Mouse (Mus musculus) neural tube, embryonic 14.5 days (tissue): Measurements from ENCODE around the gene Tekt1. TPM values are rescaled to one million over a fixed set of nuclear protein-coding genes. Genes with fewer than 3 reads are reported as not detected.

Source experiments
- ATAC-seq: fragments of 200-750 bp; cut with Nextera tagmentation; 2 replicates; pipeline ENCODE4 v1.8.0; 2017; ENCODE audit warnings: low read depth, mild to moderate bottlenecking, moderate TSS enrichment, moderate library complexity
- H3K27ac ChIP-seq: fragments of 300-500 bp; sonication (generic); 2 replicates; pipeline ENCODE4 v1.5.1; 2014; ENCODE audit warnings: low read depth, mild to moderate bottlenecking, control low read depth, low read length, moderate library complexity, mixed read lengths
- H3K27me3 ChIP-seq: fragments of 300-500 bp; sonication (generic); 2 replicates; pipeline ENCODE4 v1.6.1; 2014; ENCODE audit warnings: low read length; ENCODE audit not compliant: control insufficient read depth, insufficient read depth
- H3K36me3 ChIP-seq: fragments of 300-500 bp; sonication (generic); 2 replicates; pipeline ENCODE4 v1.6.1; 2014; ENCODE audit warnings: low read length, mixed read lengths; ENCODE audit not compliant: control insufficient read depth, insufficient read depth
- H3K4me1 ChIP-seq: fragments of 300-500 bp; sonication (generic); 2 replicates; pipeline ENCODE4 v1.6.1; 2014; ENCODE audit warnings: low read length; ENCODE audit not compliant: control insufficient read depth, insufficient read depth
- H3K4me2 ChIP-seq: fragments of 300-500 bp; sonication (generic); 2 replicates; pipeline ENCODE4 v1.6.1; 2014; ENCODE audit warnings: mild to moderate bottlenecking, low read depth, low read length, control low read depth
- H3K4me3 ChIP-seq: fragments of 300-500 bp; sonication (generic); 2 replicates; pipeline ENCODE4 v1.5.1; 2014; ENCODE audit warnings: low read depth, low read length, control low read depth, mixed read lengths
- H3K9ac ChIP-seq: fragments of 300-500 bp; sonication (generic); replicated peaks from 2 replicates; pipeline ENCODE4 v1.6.1; 2014; ENCODE audit warnings: low read depth, mild to moderate bottlenecking, control low read depth, low read length, mixed read lengths
- H3K9me3 ChIP-seq: fragments of 300-500 bp; sonication (generic); 2 replicates; pipeline ENCODE4 v1.6.1; 2016; ENCODE audit warnings: low read length; ENCODE audit not compliant: control insufficient read depth
- WGBS: fragments of 180-500 bp; shearing (Covaris S2); extraction: QIAGEN DNeasy Blood & Tissue Kit; methylation state at CpG from one replicate; pipeline ENCODE4 v1.1.7; 2014; 5-methylcytosine and 5-hydroxymethylcytosine counted together
- polyA plus RNA-seq: library from polyadenylated mRNA; unstranded; fragments of >200 nt; fragmentation: Nextera tagmentation; extraction: Ambion mirVana; gene quantifications from 2 replicates; pipeline ENCODE4 v1.2.1, GENCODE M21; 2014

Tekt1 gene
- polyA plus RNA-seq, 1 experiment from 2014 or later: 8.8 TPM

GRCm38 (mm10) chr11:72406079-72406675 lies 43.9 kb upstream of the Tekt1 start:
- peaks cover 7% of the 10 kb centered on the region; the same call in 1 of the 2 replicates for H3K4me1 ChIP-seq
- H3K4me3 ChIP-seq: no peak overlapping the region
- WGBS: 63% methylated on average over 8 of the region's 8 CpGs
- no peak overlapping the region for H3K9ac ChIP-seq
- H3K27ac ChIP-seq: no peak overlapping the region
- H3K36me3 ChIP-seq: no peaks in the 10 kb centered on the region
- no peak for ATAC-seq
- peaks cover 3% of the 10 kb centered on the region; the same call in 1 of the 2 replicates for H3K27me3 ChIP-seq
- H3K9me3 ChIP-seq: no peaks in the 10 kb centered on the region
- H3K4me2 ChIP-seq: no peak overlapping the region

GRCm38 (mm10) chr11:72405532-72405931 lies 43.3 kb upstream of the Tekt1 start:
- 75% methylated on average over 4 of the region's 4 CpGs for WGBS
- no peak overlapping the region for H3K27ac ChIP-seq
- H3K4me2 ChIP-seq: no peak overlapping the region
- H3K27me3 ChIP-seq: no peaks in the 10 kb centered on the region; the same call in 1 of the 2 replicates
- no peak overlapping the region for H3K4me3 ChIP-seq
- H3K9me3 ChIP-seq: no peaks in the 10 kb centered on the region
- no peak overlapping the region for H3K9ac ChIP-seq
- no peaks in the 10 kb centered on the region for H3K36me3 ChIP-seq
- H3K4me1 ChIP-seq: peaks cover under 1% of the 10 kb centered on the region; the same call in 1 of the 2 replicates
- ATAC-seq: no peak

- ATAC-seq: no peak
- Histone ChIP-seq H3K4me2 (no peak overlapping the region), H3K36me3 (no peaks in the 10 kb centered on the region), H3K9ac (no peak overlapping the region), H3K4me3 (no peak overlapping the region), H3K4me1 (no peaks in the 10 kb centered on the region), H3K27me3 (no peaks in the 10 kb centered on the region; the same call in 1 of the 2 replicates), H3K27ac (no peak overlapping the region), H3K9me3 (no peaks in the 10 kb centered on the region)
- 91% methylated on average over 12 of the region's 12 CpGs for WGBS
These were observed 40.7 kb upstream of the Tekt1 start for GRCm38 (mm10) chr11:72402969-72403368.

- no peak for ATAC-seq
These were observed 39.8 kb upstream of the Tekt1 start for GRCm38 (mm10) chr11:72402017-72402416.

GRCm38 (mm10) chr11:72401068-72401467 lies 38.8 kb upstream of the Tekt1 start:
- Histone ChIP-seq H3K27ac (no peak overlapping the region), H3K4me3 (no peak overlapping the region), H3K27me3 (no peaks in the 10 kb centered on the region), H3K9ac (no peak overlapping the region), H3K9me3 (no peaks in the 10 kb centered on the region), H3K4me2 (no peak overlapping the region), H3K36me3 (no peaks in the 10 kb centered on the region), H3K4me1 (no peaks in the 10 kb centered on the region)
- 87% methylated on average over 12 of the region's 12 CpGs for WGBS
- ATAC-seq: no peak

More at GRCm38 (mm10) chr11:72402017-72402416, 39.8 kb upstream of the Tekt1 start:
- Histone ChIP-seq H3K27me3 (no peaks in the 10 kb centered on the region), H3K27ac (no peak overlapping the region), H3K4me1 (no peaks in the 10 kb centered on the region), H3K36me3 (no peaks in the 10 kb centered on the region), H3K9ac (no peak overlapping the region), H3K4me3 (no peak overlapping the region), H3K4me2 (no peak overlapping the region), H3K9me3 (no peaks in the 10 kb centered on the region)
- WGBS: 86% methylated on average over 5 of the region's 5 CpGs

- H3K9ac ChIP-seq: no peak overlapping the region
- 89% methylated on average over 8 of the region's 8 CpGs for WGBS
- 0 out of 2 replicates have a peak, but pooled peaks cover 2% of the 10 kb centered on the region for H3K4me1 ChIP-seq
- ATAC-seq: no peak
- no peaks in the 10 kb centered on the region for H3K9me3 ChIP-seq
- H3K27me3 ChIP-seq: no peaks in the 10 kb centered on the region
- H3K4me3 ChIP-seq: no peak overlapping the region
- H3K36me3 ChIP-seq: no peaks in the 10 kb centered on the region
- no peak overlapping the region for H3K4me2 ChIP-seq
- H3K27ac ChIP-seq: no peak overlapping the region
These were observed 35.7 kb upstream of the Tekt1 start for GRCm38 (mm10) chr11:72397811-72398525.

- no peak overlapping the region for H3K4me2 ChIP-seq
- H3K36me3 ChIP-seq: no peaks in the 10 kb centered on the region
- H3K4me1 ChIP-seq: 0 out of 2 replicates have a peak, but pooled peaks cover 2% of the 10 kb centered on the region
- 84% methylated on average over 10 of the region's 10 CpGs for WGBS
- no peak for ATAC-seq
- no peak overlapping the region for H3K9ac ChIP-seq
- H3K9me3 ChIP-seq: no peaks in the 10 kb centered on the region
- no peak overlapping the region for H3K27ac ChIP-seq
- no peaks in the 10 kb centered on the region for H3K27me3 ChIP-seq
- H3K4me3 ChIP-seq: no peak overlapping the region
These were observed 34.8 kb upstream of the Tekt1 start for GRCm38 (mm10) chr11:72397072-72397471.

GRCm38 (mm10) chr11:72396621-72397020 lies 34.4 kb upstream of the Tekt1 start:
- Histone ChIP-seq H3K27me3 (no peaks in the 10 kb centered on the region), H3K4me2 (no peak overlapping the region), H3K36me3 (no peaks in the 10 kb centered on the region), H3K27ac (no peak overlapping the region), H3K4me1 (0 out of 2 replicates have a peak, but pooled peaks cover 2% of the 10 kb centered on the region), H3K4me3 (no peak overlapping the region), H3K9me3 (no peaks in the 10 kb centered on the region), H3K9ac (no peak overlapping the region)
- WGBS: 80% methylated on average over 7 of the region's 7 CpGs
- no peak for ATAC-seq

GRCm38 (mm10) chr11:72395652-72396051 lies 33.4 kb upstream of the Tekt1 start:
- no peaks in the 10 kb centered on the region for H3K36me3 ChIP-seq
- no peak overlapping the region for H3K4me2 ChIP-seq
- no peak overlapping the region for H3K9ac ChIP-seq
- no peak for ATAC-seq
- H3K9me3 ChIP-seq: no peaks in the 10 kb centered on the region
- 84% methylated on average over 6 of the region's 6 CpGs for WGBS
- 0 out of 2 replicates have a peak, but pooled peaks cover 2% of the 10 kb centered on the region for H3K4me1 ChIP-seq
- no peaks in the 10 kb centered on the region for H3K27me3 ChIP-seq
- H3K4me3 ChIP-seq: no peak overlapping the region
- H3K27ac ChIP-seq: no peak overlapping the region
